Mouse (Mus musculus) heart, embryonic 14.5 days (tissue): ENCODE data around the gene Daam1. TPM values are rescaled to one million over a fixed set of nuclear protein-coding genes. Genes with fewer than 3 reads are reported as not detected.

ENCODE experiments used
- ATAC-seq: fragments of 200-750 bp; cut with Nextera tagmentation; 2 replicates; pipeline ENCODE4 v1.8.0; 2017; ENCODE audit warnings: low read depth, moderate TSS enrichment; ENCODE audit not compliant: insufficient number of reproducible peaks, insufficient read depth, low FRiP score
- H3K27ac ChIP-seq, 2 experiments: fragments of 200-500 bp in 1 of 2; fragments of 300-500 bp in 1 of 2; sonication (generic) in 1 of 2; replicated peaks in 1 of 2; 2 replicates each; pipeline ENCODE4 v1.5.1; 2012 to 2014; ENCODE audit warnings: low read depth in 2 of 2, low read length in 2 of 2, control low read depth in 1 of 2, mild to moderate bottlenecking in 1 of 2, mixed read lengths in 1 of 2; ENCODE audit not compliant: control insufficient read depth in 1 of 2, insufficient read depth in 1 of 2
- H3K27me3 ChIP-seq: fragments of 300-500 bp; sonication (generic); 2 replicates; pipeline ENCODE4 v1.6.1; 2014; ENCODE audit warnings: mild to moderate bottlenecking, low read length, control low read depth; ENCODE audit not compliant: control insufficient read depth, insufficient read depth
- H3K36me3 ChIP-seq: fragments of 300-500 bp; sonication (generic); 2 replicates; pipeline ENCODE4 v1.6.1; 2014; ENCODE audit warnings: mild to moderate bottlenecking, control low read depth, low read length, mixed read lengths; ENCODE audit not compliant: control insufficient read depth, insufficient read depth
- H3K4me1 ChIP-seq, 2 experiments: fragments of 200-500 bp in 1 of 2; fragments of 300-500 bp in 1 of 2; sonication (generic) in 1 of 2; 2 replicates each; pipeline ENCODE4 v1.6.1; 2012 to 2014; ENCODE audit warnings: low read length in 2 of 2, control low read depth in 1 of 2, mixed read lengths in 1 of 2; ENCODE audit not compliant: control insufficient read depth in 2 of 2, insufficient read depth in 2 of 2
- H3K4me2 ChIP-seq: fragments of 300-500 bp; sonication (generic); 2 replicates; pipeline ENCODE4 v1.6.1; 2014; ENCODE audit warnings: mild to moderate bottlenecking, low read length
- H3K4me3 ChIP-seq, 2 experiments: fragments of 200-500 bp in 1 of 2; fragments of 300-500 bp in 1 of 2; sonication (generic) in 1 of 2; 2 replicates each; pipeline ENCODE4 v1.5.1; 2012 to 2014; ENCODE audit warnings: low read length in 2 of 2, mild to moderate bottlenecking in 2 of 2, control low read depth in 1 of 2, low read depth in 1 of 2, moderate library complexity in 1 of 2; ENCODE audit not compliant: control insufficient read depth in 1 of 2, insufficient read depth in 1 of 2
- H3K9ac ChIP-seq: fragments of 300-500 bp; sonication (generic); 2 replicates; pipeline ENCODE4 v1.6.1; 2014; ENCODE audit warnings: mild to moderate bottlenecking, low read length
- H3K9me3 ChIP-seq: fragments of 300-500 bp; sonication (generic); 2 replicates; pipeline ENCODE4 v1.6.1; 2016; ENCODE audit warnings: low read length, control low read depth; ENCODE audit not compliant: control insufficient read depth
- WGBS: fragments of 180-500 bp; shearing (Covaris S2); extraction: QIAGEN DNeasy Blood & Tissue Kit; methylation state at CpG from one replicate; pipeline ENCODE4 v1.1.7; 2014; 5-methylcytosine and 5-hydroxymethylcytosine counted together
- polyA plus RNA-seq: library from polyadenylated mRNA; unstranded; fragments of >200 nt; fragmentation: Nextera tagmentation; extraction: Ambion mirVana; gene quantifications from 2 replicates; pipeline ENCODE4 v1.2.1, GENCODE M21; 2014

The Daam1 gene
- polyA plus RNA-seq, 1 experiment from 2014 or later, result 33.3 TPM

- Histone ChIP-seq H3K9me3 (no peaks in the 10 kb centered on the region), H3K27me3 (no peaks in the 10 kb centered on the region), H3K36me3 (peaks cover 77% of the 10 kb centered on the region), H3K9ac (no peak overlapping the region), H3K4me1 (peaks cover 13 to 24% of the 10 kb centered on the region in 2 experiments), H3K4me2 (no peak overlapping the region), H3K4me3 (no peak overlapping the region), H3K27ac (no peak overlapping the region)
- ATAC-seq, result no peak
- WGBS, result 71% methylated on average over 9 of the region's 9 CpGs
Measured at GRCm38 (mm10) chr12:71943112-71943511, 112.2 kb downstream of the Daam1 start.

- Histone ChIP-seq H3K27ac (peak overlapping the region in 1 of 2 experiments; percentile 39; a peak in 1 of 4 replicates), H3K36me3 (peaks cover 83% of the 10 kb centered on the region)
- WGBS, result 74% methylated on average over 4 of the region's 4 CpGs
Measured at GRCm38 (mm10) chr12:71943646-71944045, 112.8 kb downstream of the Daam1 start.

GRCm38 (mm10) chr12:71945844-71946243, 115.0 kb downstream of the Daam1 start:
- H3K9ac ChIP-seq, result no peak overlapping the region
- H3K36me3 ChIP-seq, result peaks cover 93% of the 10 kb centered on the region
- H3K27me3 ChIP-seq, result no peaks in the 10 kb centered on the region
- H3K4me1 ChIP-seq, result 0 out of 4 replicates have a peak, but pooled peaks cover 2 to 3% of the 10 kb centered on the region in 2 experiments
- H3K27ac ChIP-seq, result no peak overlapping the region
- H3K4me2 ChIP-seq, result no peak overlapping the region
- H3K4me3 ChIP-seq, result no peak overlapping the region
- no peak for ATAC-seq
- WGBS, result 76% methylated on average over 7 of the region's 7 CpGs
- no peaks in the 10 kb centered on the region for H3K9me3 ChIP-seq

More at GRCm38 (mm10) chr12:71943646-71944045, 112.8 kb downstream of the Daam1 start:
- no peaks in the 10 kb centered on the region for H3K27me3 ChIP-seq
- no peak overlapping the region for H3K4me2 ChIP-seq
- no peak overlapping the region for H3K9ac ChIP-seq
- H3K9me3 ChIP-seq, result no peaks in the 10 kb centered on the region
- H3K4me3 ChIP-seq, result no peak overlapping the region
- H3K4me1 ChIP-seq, result peaks cover 9 to 18% of the 10 kb centered on the region in 2 experiments
- no peak for ATAC-seq

- Histone ChIP-seq H3K4me3 (no peak overlapping the region), H3K9me3 (no peaks in the 10 kb centered on the region), H3K27me3 (no peaks in the 10 kb centered on the region), H3K4me1 (0 out of 4 replicates have a peak, but pooled peaks cover 0 to 3% of the 10 kb centered on the region in 2 experiments), H3K4me2 (no peak overlapping the region), H3K9ac (no peak overlapping the region), H3K27ac (no peak overlapping the region), H3K36me3 (peaks cover 97% of the 10 kb centered on the region)
- WGBS, result 82% methylated on average over 8 of the region's 8 CpGs
- ATAC-seq, result no peak
Measured at GRCm38 (mm10) chr12:71946448-71946847, 115.6 kb downstream of the Daam1 start.

GRCm38 (mm10) chr12:71948972-71949371, 118.1 kb downstream of the Daam1 start:
- Histone ChIP-seq H3K4me2 (no peak overlapping the region), H3K4me1 (0 out of 4 replicates have a peak, but pooled peaks cover 0 to 4% of the 10 kb centered on the region in 2 experiments), H3K4me3 (no peak overlapping the region), H3K36me3 (peaks cover 100% of the 10 kb centered on the region), H3K27ac (no peak overlapping the region), H3K27me3 (no peaks in the 10 kb centered on the region), H3K9ac (no peak overlapping the region), H3K9me3 (no peaks in the 10 kb centered on the region)
- 94% methylated on average over 6 of the region's 6 CpGs for WGBS
- no peak for ATAC-seq

GRCm38 (mm10) chr12:71949606-71950005, 118.7 kb downstream of the Daam1 start:
- Histone ChIP-seq H3K9ac (no peak overlapping the region), H3K36me3 (peaks cover 100% of the 10 kb centered on the region), H3K9me3 (no peaks in the 10 kb centered on the region), H3K4me2 (no peak overlapping the region), H3K4me3 (no peak overlapping the region), H3K27me3 (no peaks in the 10 kb centered on the region), H3K4me1 (0 out of 4 replicates have a peak, but pooled peaks cover 0 to 7% of the 10 kb centered on the region in 2 experiments), H3K27ac (no peak overlapping the region)
- WGBS, result 92% methylated on average over 6 of the region's 6 CpGs
- no peak for ATAC-seq

- Histone ChIP-seq H3K4me2 (no peak overlapping the region), H3K27ac (no peak overlapping the region), H3K9ac (no peak overlapping the region), H3K36me3 (peaks cover 99% of the 10 kb centered on the region), H3K4me3 (no peak overlapping the region), H3K4me1 (0 out of 4 replicates have a peak, but pooled peaks cover 0 to 7% of the 10 kb centered on the region in 2 experiments), H3K27me3 (no peaks in the 10 kb centered on the region), H3K9me3 (no peaks in the 10 kb centered on the region)
- ATAC-seq, result no peak
- 88% methylated on average over 13 of the region's 13 CpGs for WGBS
Measured at GRCm38 (mm10) chr12:71950095-71950877, 119.4 kb downstream of the Daam1 start.
